Mouse (Mus musculus) heart, adult 2 months (tissue): ENCODE results near the gene Mbip. TPM values are rescaled to one million over a fixed set of nuclear protein-coding genes. Genes with fewer than 3 reads are reported as not detected.

Experiments used
- DNase-seq, 2 experiments: peaks; one replicate each; pipeline ENCODE4 v3.0.0; 2021
- H3K27ac ChIP-seq: fragments of 200-600 bp; 2 replicates; pipeline ENCODE4 v1.8.1; 2022
- H3K27me3 ChIP-seq: fragments of 200-500 bp; 2 replicates; pipeline ENCODE4 v1.6.1; 2012; ENCODE audit warnings: mild to moderate bottlenecking, low read length, inconsistent platforms, mixed read lengths; ENCODE audit not compliant: control insufficient read depth, insufficient read depth
- H3K36me3 ChIP-seq: fragments of 200-500 bp; 2 replicates; pipeline ENCODE4 v1.6.1; 2012; ENCODE audit warnings: low read length, inconsistent platforms; ENCODE audit not compliant: control insufficient read depth, insufficient read depth
- H3K4me1 ChIP-seq: fragments of 200-500 bp; 2 replicates; pipeline ENCODE4 v1.6.1; 2011; ENCODE audit warnings: low read length; ENCODE audit not compliant: control insufficient read depth, insufficient read depth
- H3K4me3 ChIP-seq: fragments of 200-600 bp; 2 replicates; pipeline ENCODE4 v1.8.1; 2022
- H3K79me2 ChIP-seq: fragments of 200-500 bp; replicated peaks from 2 replicates; pipeline ENCODE4 v1.6.1; 2012; ENCODE audit warnings: mild to moderate bottlenecking, inconsistent platforms, low read length, moderate library complexity, mixed read lengths; ENCODE audit not compliant: control insufficient read depth, insufficient read depth
- H3K9ac ChIP-seq: fragments of 200-500 bp; 2 replicates; pipeline ENCODE4 v1.6.1; 2012; ENCODE audit warnings: low read depth, mild to moderate bottlenecking, control low read depth, inconsistent platforms, low read length, mixed read lengths
- CTCF ChIP-seq: fragments of 200-600 bp; IDR thresholded peaks from 2 replicates; pipeline ENCODE4 v1.8.1; 2022; ENCODE audit warnings: antibody characterized with exemption, mild to moderate bottlenecking, moderate library complexity
- EP300 ChIP-seq: fragments of 200-500 bp; IDR thresholded peaks from 2 replicates; pipeline ENCODE4 v1.6.1; 2011; ENCODE audit warnings: low read depth, low read length, control low read depth; ENCODE audit not compliant: insufficient read depth
- POLR2A ChIP-seq: fragments of 200-500 bp; IDR thresholded peaks from 2 replicates; pipeline ENCODE4 v1.6.1; 2011; ENCODE audit warnings: mild to moderate bottlenecking, low read depth, low read length, control low read depth; ENCODE audit not compliant: insufficient read depth
- WGBS: fragments of 180-500 bp; shearing (Covaris S2); methylation state at CpG from one replicate; pipeline ENCODE4 v1.1.7; 2018; 5-methylcytosine and 5-hydroxymethylcytosine counted together
- intact Hi-C: fragments of 180-260 bp; cut with DNase I; formaldehyde crosslinking; loops from one replicate; pipeline ENCODE4 v1.15.1; 2025
- polyA plus RNA-seq: library from polyadenylated mRNA; depleted of rRNA; stranded (reverse); fragments of >200 nt; gene quantifications from 2 replicates; pipeline ENCODE4 v1.2.3, GENCODE M21; 2012
- total RNA-seq, 2 experiments: library from RNA; stranded (reverse); gene quantifications; 2 replicates each; pipeline ENCODE4 v1.2.3; 2021

Gene Mbip
- total and polyA plus RNA-seq, 3 experiments = 4.9 to 7.7 (median 5.0) TPM

- no peak for DNase-seq
- intact Hi-C loops = no loop called here
- WGBS = 54% methylated on average over 6 of the region's 6 CpGs
Measured at GRCm38 (mm10) chr12:56305758-56306157, 39.9 kb downstream of the Mbip start.

DNA sequence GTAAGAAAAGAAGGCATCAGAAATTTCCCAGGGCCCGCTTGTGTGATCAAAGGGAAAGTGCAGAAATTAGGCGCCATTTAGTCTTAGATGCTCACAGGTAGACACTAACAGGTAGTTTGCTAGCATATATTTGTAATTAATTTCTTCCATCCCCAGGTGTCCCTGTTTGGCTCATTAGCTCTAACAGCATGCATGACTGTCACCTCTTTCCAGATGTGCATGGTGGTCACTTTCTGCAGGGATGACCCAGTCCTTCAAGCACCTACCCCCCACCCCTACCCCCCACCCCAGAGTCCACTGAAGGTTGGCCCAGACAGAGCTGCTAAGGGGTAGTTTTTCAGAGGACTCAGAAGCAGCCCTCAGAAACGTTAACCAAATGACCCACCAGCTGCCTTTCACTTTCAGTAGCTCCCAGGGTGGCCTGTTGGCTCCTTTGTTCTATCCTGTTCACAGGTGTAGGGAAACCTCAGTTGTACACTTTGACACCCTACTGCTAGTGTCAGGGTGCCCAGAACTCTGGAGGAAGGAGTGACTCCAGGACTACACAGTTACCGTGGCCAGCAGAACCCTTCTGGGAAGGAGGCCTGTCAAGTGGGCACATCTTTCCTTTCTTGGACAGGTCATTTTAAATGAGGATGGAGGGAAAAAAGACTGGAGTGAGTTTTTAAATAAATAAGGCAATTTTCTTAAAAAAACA is 43.2 kb downstream of the Mbip start:
- Histone ChIP-seq H3K4me1 (no peaks in the 10 kb centered on the region), H3K27me3 (no peaks in the 10 kb centered on the region), H3K79me2 (no peaks in the 10 kb centered on the region), H3K9ac (no peak overlapping the region), H3K36me3 (no peaks in the 10 kb centered on the region), H3K27ac (no peak overlapping the region), H3K4me3 (no peak overlapping the region)
- no peak for DNase-seq
- TF ChIP-seq CTCF = no peak
- TF ChIP-seq EP300 = no peak
- no peak for TF ChIP-seq POLR2A
- WGBS = 46% methylated on average over 4 of the region's 4 CpGs
- intact Hi-C loops = no loop called here

More at GRCm38 (mm10) chr12:56305758-56306157, 39.9 kb downstream of the Mbip start:
- H3K79me2 ChIP-seq = no peaks in the 10 kb centered on the region
- H3K36me3 ChIP-seq = no peaks in the 10 kb centered on the region
- no peak for TF ChIP-seq CTCF
- TF ChIP-seq EP300 = no peak
- no peak for TF ChIP-seq POLR2A
- H3K27me3 ChIP-seq = no peaks in the 10 kb centered on the region
- no peak overlapping the region for H3K4me3 ChIP-seq
- no peaks in the 10 kb centered on the region for H3K4me1 ChIP-seq
- H3K9ac ChIP-seq = no peak overlapping the region
- no peak overlapping the region for H3K27ac ChIP-seq

GRCm38 (mm10) chr12:56301487-56302293 is 44.0 kb downstream of the Mbip start:
- WGBS = 17% methylated on average over 27 of the region's 27 CpGs
- H3K79me2 ChIP-seq = no peaks in the 10 kb centered on the region
- TF ChIP-seq CTCF = no peak
- TF ChIP-seq EP300 = no peak
- TF ChIP-seq POLR2A = no peak

GRCm38 (mm10) chr12:56299610-56300009 is 46.1 kb downstream of the Mbip start:
- no peaks in the 10 kb centered on the region for H3K27me3 ChIP-seq
- no peak overlapping the region for H3K4me3 ChIP-seq
- H3K9ac ChIP-seq = no peak overlapping the region
- 68% methylated on average over 3 of the region's 3 CpGs for WGBS
- no peaks in the 10 kb centered on the region for H3K36me3 ChIP-seq
- TF ChIP-seq EP300 (no peak), POLR2A (no peak), CTCF (no peak)
- intact Hi-C loops = no loop called here
- no peaks in the 10 kb centered on the region for H3K4me1 ChIP-seq
- DNase-seq = no peak
- H3K27ac ChIP-seq = no peak overlapping the region
- H3K79me2 ChIP-seq = no peaks in the 10 kb centered on the region

More at GRCm38 (mm10) chr12:56301487-56302293, 44.0 kb downstream of the Mbip start:
- no peaks in the 10 kb centered on the region for H3K4me1 ChIP-seq
- H3K36me3 ChIP-seq = no peaks in the 10 kb centered on the region
- H3K27me3 ChIP-seq = no peaks in the 10 kb centered on the region
- no peak overlapping the region for H3K27ac ChIP-seq
- intact Hi-C loops = no loop called here
- no peak for DNase-seq
- no peak overlapping the region for H3K4me3 ChIP-seq
- H3K9ac ChIP-seq = no peak overlapping the region

GRCm38 (mm10) chr12:56298919-56299318 is 46.8 kb downstream of the Mbip start:
- Histone ChIP-seq H3K4me1 (no peaks in the 10 kb centered on the region), H3K9ac (no peak overlapping the region), H3K27ac (no peak overlapping the region), H3K79me2 (no peaks in the 10 kb centered on the region), H3K36me3 (no peaks in the 10 kb centered on the region), H3K4me3 (no peak overlapping the region), H3K27me3 (no peaks in the 10 kb centered on the region)
- DNase-seq = no peak
- intact Hi-C loops = no loop called here
- 31% methylated on average over 1 of the region's 1 CpGs for WGBS
- TF ChIP-seq CTCF (no peak), EP300 (no peak), POLR2A (no peak)
